Mouse (Mus musculus) CH12.LX (cell line): ENCODE results near the gene Bbs7. TPM values are rescaled to one million over a fixed set of nuclear protein-coding genes. Genes with fewer than 3 reads are reported as not detected.

Experiments used
- DNase-seq: peaks from one replicate; pipeline ENCODE4 v3.0.0-alpha.2; 2013; ENCODE audit errors: extremely low read depth
- H3K27ac ChIP-seq: 2 replicates; pipeline ENCODE4 v1.5.1; 2012; ENCODE audit warnings: low read depth, mild to moderate bottlenecking, control low read depth, moderate library complexity; ENCODE audit not compliant: insufficient read depth
- H3K27me3 ChIP-seq: replicated peaks from 2 replicates; pipeline ENCODE3; 2012; ENCODE audit warnings: inconsistent platforms
- H3K36me3 ChIP-seq, 2 experiments: replicated peaks in 1 of 2; 2 replicates each; pipeline versions ENCODE3 to v1.6.1; 2012; ENCODE audit warnings: inconsistent platforms in 1 of 2, low read length in 1 of 2, mild to moderate bottlenecking in 1 of 2, mixed read lengths in 1 of 2, moderate library complexity in 1 of 2; ENCODE audit not compliant: control insufficient read depth in 1 of 2, insufficient read depth in 1 of 2
- H3K4me1 ChIP-seq, 2 experiments: 2 replicates each; pipeline ENCODE4 v1.6.1; 2012; ENCODE audit warnings: inconsistent platforms in 1 of 2, moderate library complexity in 1 of 2; ENCODE audit not compliant: insufficient read depth in 2 of 2, control insufficient read depth in 1 of 2
- H3K4me2 ChIP-seq: 2 replicates; pipeline ENCODE4 v1.6.1; 2012; ENCODE audit warnings: low read depth, mild to moderate bottlenecking, control low read depth; ENCODE audit not compliant: poor library complexity, insufficient read depth, severe bottlenecking
- H3K4me3 ChIP-seq, 3 experiments: fragments of 150-350 bp in 1 of 3; sonication (generic) in 1 of 3; replicated peaks in 1 of 3; 2 replicates each; pipeline versions ENCODE3 to v1.5.1; 2011 to 2012; ENCODE audit warnings: low read depth in 2 of 3, low read length in 2 of 3, mild to moderate bottlenecking in 2 of 3, moderate library complexity in 2 of 3, control low read depth in 1 of 3, improper control_type of control experiment in 1 of 3, inconsistent platforms in 1 of 3, mixed read lengths in 1 of 3; ENCODE audit not compliant: poor library complexity in 1 of 3
- H3K79me2 ChIP-seq: replicated peaks from 2 replicates; pipeline ENCODE4 v1.6.1; 2012; ENCODE audit warnings: mild to moderate bottlenecking, moderate library complexity; ENCODE audit not compliant: control insufficient read depth, poor library complexity, insufficient read depth, severe bottlenecking; ENCODE audit errors: extremely low read depth
- H3K9ac ChIP-seq: 2 replicates; pipeline ENCODE4 v1.6.1; 2012; ENCODE audit warnings: low read depth, mild to moderate bottlenecking, control low read depth, moderate library complexity; ENCODE audit not compliant: insufficient read depth
- H3K9me3 ChIP-seq: replicated peaks from 2 replicates; pipeline ENCODE3; 2012; ENCODE audit warnings: low read length, inconsistent platforms, mixed read lengths
- ELF1 ChIP-seq: IDR thresholded peaks from 2 replicates; pipeline ENCODE4 v1.6.1; 2014; ENCODE audit warnings: low read depth, mild to moderate bottlenecking, inconsistent platforms, low read length, improper control_type of control experiment
- IRF4 ChIP-seq: IDR thresholded peaks from 2 replicates; pipeline ENCODE4 v1.6.1; 2014; ENCODE audit warnings: low read depth, mild to moderate bottlenecking, inconsistent platforms, low read length, improper control_type of control experiment
- JUND ChIP-seq: conservative IDR thresholded peaks from 2 replicates; pipeline ENCODE4 v1.6.1; 2011; ENCODE audit warnings: low read depth, low read length, improper control_type of control experiment
- MAFK ChIP-seq: IDR thresholded peaks from 2 replicates; pipeline ENCODE4 v1.6.1; 2011; ENCODE audit warnings: low read length, improper control_type of control experiment; ENCODE audit not compliant: insufficient replicate concordance
- MAX ChIP-seq: IDR thresholded peaks from 2 replicates; pipeline ENCODE4 v1.6.1; 2011; ENCODE audit warnings: low read length, improper control_type of control experiment
- RAD21 ChIP-seq: IDR thresholded peaks from 2 replicates; pipeline ENCODE4 v1.6.1; 2011; ENCODE audit warnings: low read depth, mild to moderate bottlenecking, low read length, improper control_type of control experiment, moderate library complexity
- SMC3 ChIP-seq: IDR thresholded peaks from 2 replicates; pipeline ENCODE4 v1.6.1; 2011; ENCODE audit warnings: low read depth, low read length, improper control_type of control experiment
- USF2 ChIP-seq: conservative IDR thresholded peaks from 2 replicates; pipeline ENCODE4 v1.6.1; 2011; ENCODE audit warnings: low read depth, low read length, improper control_type of control experiment
- dilution Hi-C: fragments of 300-500 bp; cut with MboI; formaldehyde crosslinking; loops from 2 replicates; pipeline ENCODE4 v1.14.3; 2020; ENCODE audit warnings: low sequenced_read_pairs; ENCODE audit not compliant: extremely low pct_unique_long_range_greater_than_20kb, extremely low pct_ligation_motif_present
- in situ Hi-C: fragments of 300-500 bp; cut with MboI; formaldehyde crosslinking; loops from 3 replicates; pipeline ENCODE4 v1.14.3; 2019; ENCODE audit warnings: low sequenced_read_pairs, low pct_ligation_motif_present, low pct_unique_long_range_greater_than_20kb, mixed read lengths
- polyA plus RNA-seq: library from polyadenylated mRNA; unstranded; fragments of >175 nt; gene quantifications from 2 replicates; pipeline ENCODE4 v1.2.1, GENCODE M21; 2012; ENCODE audit warnings: low read depth; ENCODE audit not compliant: insufficient read length
- total RNA-seq, 2 experiments: library from RNA; depleted of rRNA; stranded (reverse); fragments of 300-350 nt in 1 of 2; fragments of >200 nt in 1 of 2; gene quantifications; 2 replicates each; pipeline ENCODE4 v1.2.3; 2012 to 2014

Gene Bbs7
- total and polyA plus RNA-seq, 3 experiments: 1.6 to 6.6 (median 3.3) TPM

DNA sequence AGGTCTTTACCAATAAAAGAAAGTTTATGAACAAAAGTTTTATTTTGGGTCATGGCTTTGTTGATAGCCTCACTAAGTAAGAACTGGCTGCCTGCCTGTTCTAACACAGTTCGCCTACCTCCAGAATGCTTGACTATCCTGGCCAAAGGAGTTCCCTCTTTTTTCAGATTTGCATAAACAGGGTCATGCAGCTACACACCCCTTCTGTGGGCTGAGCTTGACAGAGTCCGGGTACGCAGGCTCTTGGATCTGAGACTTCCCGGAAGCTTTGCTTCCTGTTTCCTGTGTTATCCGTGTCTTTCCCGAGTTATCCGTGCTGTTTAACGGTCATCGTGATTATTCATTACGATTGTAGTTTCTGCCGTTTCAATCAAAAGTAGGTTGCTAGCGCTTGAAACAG is 77.2 kb downstream of the Bbs7 start:
- Histone ChIP-seq H3K27me3 (no peaks in the 10 kb centered on the region), H3K9me3 (no peaks in the 10 kb centered on the region), H3K4me3 (no peak overlapping the region), H3K36me3 (no peaks in the 10 kb centered on the region), H3K79me2 (no peaks in the 10 kb centered on the region), H3K4me1 (peaks cover 0 to 6% of the 10 kb centered on the region in 2 experiments; a peak in 2 of 4 replicates), H3K27ac (no peak overlapping the region), H3K9ac (no peak overlapping the region), H3K4me2 (no peak overlapping the region)
- in situ Hi-C loops (no loop called here), dilution Hi-C loops (no loop called here)
- no peak for DNase-seq
- TF ChIP-seq RAD21 (no peak), IRF4 (no peak)

DNA sequence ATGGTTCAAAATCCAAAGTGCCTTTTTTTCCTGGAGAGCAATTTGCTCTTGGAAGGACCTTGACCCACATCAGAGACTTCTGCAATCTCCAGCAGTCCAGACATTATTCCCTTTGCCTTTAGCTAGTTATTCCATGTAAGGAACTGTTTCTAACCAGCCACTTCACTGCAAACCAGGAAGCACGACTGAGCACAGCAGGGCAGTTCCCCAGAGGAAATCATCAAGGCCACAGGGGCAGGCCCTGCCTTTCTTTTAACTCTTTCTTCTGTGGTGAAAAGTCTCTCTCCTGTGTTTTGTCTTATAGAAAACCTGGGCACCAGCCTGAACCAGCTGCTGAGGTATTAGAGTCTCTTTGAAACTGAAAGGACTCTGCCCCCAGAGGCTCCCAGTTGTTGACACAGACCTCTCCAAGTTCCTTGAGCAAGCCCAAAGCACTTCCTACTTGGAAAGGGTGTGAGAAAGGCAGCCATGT is 80.0 kb downstream of the Bbs7 start:
- Histone ChIP-seq H3K4me2 (no peak overlapping the region), H3K4me3 (no peak overlapping the region), H3K27me3 (no peaks in the 10 kb centered on the region), H3K79me2 (no peaks in the 10 kb centered on the region), H3K36me3 (no peaks in the 10 kb centered on the region), H3K9me3 (no peaks in the 10 kb centered on the region), H3K4me1 (peaks cover 0 to 6% of the 10 kb centered on the region in 2 experiments; a peak in 2 of 4 replicates), H3K27ac (no peak overlapping the region), H3K9ac (no peak overlapping the region)
- in situ Hi-C loops: no loop called here
- TF ChIP-seq JUND: no peak
- TF ChIP-seq ELF1: peak; percentile 50; the same call in 1 of the 2 replicates
- DNase-seq: peak; percentile 21
- dilution Hi-C loops: no loop called here

DNA sequence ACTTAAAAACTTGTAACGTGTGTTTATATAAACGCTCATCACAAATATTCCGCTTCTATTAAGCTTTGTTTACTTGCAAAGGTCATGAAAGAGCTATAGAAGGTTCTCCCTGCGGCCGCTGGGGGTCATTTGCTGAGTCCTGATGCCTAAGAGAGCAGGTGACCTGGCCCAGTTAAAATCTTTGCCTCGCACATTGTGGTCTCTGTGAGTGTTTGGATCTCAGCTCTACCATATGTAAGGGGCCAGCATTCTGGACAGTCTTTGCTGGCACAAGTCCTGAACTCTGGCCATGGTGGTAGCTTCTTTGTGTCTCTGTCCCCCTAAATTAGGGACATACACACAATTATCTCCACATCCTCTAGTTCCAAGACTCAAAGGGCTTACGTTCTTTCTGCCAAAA is 80.5 kb downstream of the Bbs7 start:
- Histone ChIP-seq H3K4me3 (no peak overlapping the region), H3K79me2 (no peaks in the 10 kb centered on the region), H3K36me3 (no peaks in the 10 kb centered on the region), H3K27me3 (no peaks in the 10 kb centered on the region), H3K4me1 (peaks cover 0 to 6% of the 10 kb centered on the region in 2 experiments; a peak in 2 of 4 replicates), H3K4me2 (no peak overlapping the region), H3K9me3 (no peaks in the 10 kb centered on the region), H3K9ac (no peak overlapping the region), H3K27ac (no peak overlapping the region)
- in situ Hi-C loops (no loop called here), dilution Hi-C loops (no loop called here)
- TF ChIP-seq MAFK: no peak
- no peak for TF ChIP-seq MAX
- TF ChIP-seq SMC3: no peak
- no peak for TF ChIP-seq USF2
- DNase-seq: no peak
